Mouse (Mus musculus) MEL (cell line): ENCODE measurements around the gene Plaur. TPM values are rescaled to one million over a fixed set of nuclear protein-coding genes. Genes with fewer than 3 reads are reported as not detected.

Source experiments
- DNase-seq: peaks from one replicate; pipeline ENCODE4 v3.0.0; 2011; ENCODE audit warnings: low read depth, low spot score
- H3K27ac ChIP-seq: 2 replicates; pipeline ENCODE4 v1.5.1; 2012; ENCODE audit warnings: low read depth, mild to moderate bottlenecking, control low read depth, low read length, moderate library complexity; ENCODE audit not compliant: control insufficient read depth
- H3K27me3 ChIP-seq, 2 experiments: fragments of 150-350 bp in 1 of 2; sonication (generic) in 1 of 2; 2 replicates each; pipeline ENCODE4 v1.6.1; 2012; ENCODE audit warnings: low read length in 2 of 2, mild to moderate bottlenecking in 2 of 2, improper control_type of control experiment in 1 of 2, moderate library complexity in 1 of 2; ENCODE audit not compliant: insufficient read depth in 2 of 2, control insufficient read depth in 1 of 2
- H3K36me3 ChIP-seq, 2 experiments: 2 replicates each; pipeline ENCODE4 v1.6.1; 2012 to 2014; ENCODE audit warnings: low read length in 2 of 2, improper control_type of control experiment in 1 of 2, inconsistent platforms in 1 of 2, mild to moderate bottlenecking in 1 of 2; ENCODE audit not compliant: insufficient read depth in 2 of 2, control insufficient read depth in 1 of 2
- H3K4me1 ChIP-seq, 2 experiments: fragments of 150-350 bp in 1 of 2; sonication (generic) in 1 of 2; 2 replicates each; pipeline ENCODE4 v1.6.1; 2012; ENCODE audit warnings: low read length in 2 of 2, improper control_type of control experiment in 1 of 2, mild to moderate bottlenecking in 1 of 2; ENCODE audit not compliant: insufficient read depth in 2 of 2, control insufficient read depth in 1 of 2
- H3K4me3 ChIP-seq, 2 experiments: fragments of 150-350 bp in 1 of 2; sonication (generic) in 1 of 2; 2 replicates each; pipeline ENCODE4 v1.5.1; 2012; ENCODE audit warnings: low read depth in 2 of 2, low read length in 2 of 2, mild to moderate bottlenecking in 2 of 2, moderate library complexity in 2 of 2, control low read depth in 1 of 2, improper control_type of control experiment in 1 of 2; ENCODE audit not compliant: control insufficient read depth in 1 of 2, insufficient read depth in 1 of 2
- H3K79me2 ChIP-seq: 2 replicates; pipeline ENCODE4 v1.6.1; 2012; ENCODE audit warnings: mild to moderate bottlenecking, low read length, moderate library complexity; ENCODE audit not compliant: control insufficient read depth, poor library complexity, insufficient read depth
- H3K9ac ChIP-seq: 2 replicates; pipeline ENCODE4 v1.6.1; 2012; ENCODE audit warnings: low read depth, mild to moderate bottlenecking, control low read depth, low read length, moderate library complexity; ENCODE audit not compliant: control insufficient read depth, poor library complexity, severe bottlenecking
- H3K9me3 ChIP-seq: fragments of 150-350 bp; sonication (generic); replicated peaks from 2 replicates; pipeline ENCODE4 v1.6.1; 2012; ENCODE audit warnings: mild to moderate bottlenecking, low read length, improper control_type of control experiment, moderate library complexity; ENCODE audit not compliant: insufficient read depth
- CHD2 ChIP-seq: IDR thresholded peaks from 2 replicates; pipeline ENCODE4 v1.6.1; 2011; ENCODE audit warnings: low read length, improper control_type of control experiment
- CTCF ChIP-seq, 3 experiments: IDR thresholded peaks in 2 of 3; conservative IDR thresholded peaks in 1 of 3; 2 replicates each; pipeline ENCODE4 v1.5.1; 2011 to 2012; ENCODE audit warnings: low read length in 3 of 3, low read depth in 2 of 3, mild to moderate bottlenecking in 2 of 3, improper control_type of control experiment in 1 of 3, inconsistent platforms in 1 of 3, mixed read lengths in 1 of 3, moderate library complexity in 1 of 3; ENCODE audit not compliant: control insufficient read depth in 1 of 3, insufficient read depth in 1 of 3, poor library complexity in 1 of 3, severe bottlenecking in 1 of 3
- EP300 ChIP-seq, 2 experiments: IDR thresholded peaks; 2 replicates each; pipeline ENCODE4 v1.6.1; 2011; ENCODE audit warnings: improper control_type of control experiment in 2 of 2, low read length in 2 of 2, low read depth in 1 of 2, mild to moderate bottlenecking in 1 of 2
- GABPA ChIP-seq: IDR thresholded peaks from 2 replicates; pipeline ENCODE4 v1.6.1; 2012; ENCODE audit warnings: low read depth, mild to moderate bottlenecking, inconsistent platforms, low read length, improper control_type of control experiment, moderate library complexity
- KAT2A ChIP-seq: conservative IDR thresholded peaks from 2 replicates; pipeline ENCODE4 v1.6.1; 2012; ENCODE audit warnings: low read depth, low read length, improper control_type of control experiment, inconsistent platforms
- MAX ChIP-seq: IDR thresholded peaks from 2 replicates; pipeline ENCODE4 v1.6.1; 2011; ENCODE audit warnings: low read length, improper control_type of control experiment
- MAZ ChIP-seq: IDR thresholded peaks from 2 replicates; pipeline ENCODE4 v1.6.1; 2012; ENCODE audit warnings: low read depth, mild to moderate bottlenecking, inconsistent platforms, low read length, improper control_type of control experiment
- MEF2A ChIP-seq: IDR thresholded peaks from 2 replicates; pipeline ENCODE4 v1.6.1; 2014; ENCODE audit warnings: low read depth, mild to moderate bottlenecking, inconsistent platforms, low read length, improper control_type of control experiment; ENCODE audit not compliant: poor library complexity, insufficient replicate concordance, severe bottlenecking; ENCODE audit errors: extremely low read depth
- MXI1 ChIP-seq: IDR thresholded peaks from 2 replicates; pipeline ENCODE4 v1.6.1; 2011; ENCODE audit warnings: mild to moderate bottlenecking, low read depth, low read length, improper control_type of control experiment
- MYB ChIP-seq: IDR thresholded peaks from 2 replicates; pipeline ENCODE4 v1.6.1; 2011; ENCODE audit warnings: mild to moderate bottlenecking, low read depth, low read length, improper control_type of control experiment
- MYC ChIP-seq: IDR thresholded peaks from 2 replicates; pipeline ENCODE4 v1.6.1; 2011; ENCODE audit warnings: low read depth, mild to moderate bottlenecking, low read length, improper control_type of control experiment, moderate library complexity
- POLR2AphosphoS2 ChIP-seq: IDR thresholded peaks from 2 replicates; pipeline ENCODE4 v1.6.1; 2011; ENCODE audit warnings: low read length, improper control_type of control experiment
- POLR2AphosphoS5 ChIP-seq: IDR thresholded peaks from 2 replicates; pipeline ENCODE4 v1.6.1; 2012; ENCODE audit warnings: low read depth, borderline replicate concordance, mild to moderate bottlenecking, inconsistent platforms, low read length, moderate library complexity, mixed read lengths
- RAD21 ChIP-seq: IDR thresholded peaks from 2 replicates; pipeline ENCODE4 v1.6.1; 2011; ENCODE audit warnings: mild to moderate bottlenecking, low read depth, low read length, improper control_type of control experiment
- RCOR1 ChIP-seq: IDR thresholded peaks from 2 replicates; pipeline ENCODE4 v1.6.1; 2012; ENCODE audit warnings: low read depth, mild to moderate bottlenecking, inconsistent platforms, low read length, improper control_type of control experiment
- SIN3A ChIP-seq: IDR thresholded peaks from 2 replicates; pipeline ENCODE4 v1.6.1; 2012; ENCODE audit warnings: low read length, improper control_type of control experiment, inconsistent platforms
- SMC3 ChIP-seq: IDR thresholded peaks from 2 replicates; pipeline ENCODE4 v1.6.1; 2011; ENCODE audit warnings: low read depth, low read length, improper control_type of control experiment
- UBTF ChIP-seq: IDR thresholded peaks from 2 replicates; pipeline ENCODE4 v1.6.1; 2012; ENCODE audit warnings: low read depth, mild to moderate bottlenecking, inconsistent platforms, low read length, improper control_type of control experiment, moderate library complexity, borderline replicate concordance; ENCODE audit not compliant: insufficient read depth
- USF1 ChIP-seq: IDR thresholded peaks from 2 replicates; pipeline ENCODE4 v1.6.1; 2014; ENCODE audit warnings: low read depth, mild to moderate bottlenecking, inconsistent platforms, low read length, improper control_type of control experiment, moderate library complexity
- USF2 ChIP-seq, 2 experiments: IDR thresholded peaks; 2 replicates each; pipeline ENCODE4 v1.6.1; 2011 to 2012; ENCODE audit warnings: improper control_type of control experiment in 2 of 2, low read length in 2 of 2, borderline replicate concordance in 1 of 2, inconsistent platforms in 1 of 2, low read depth in 1 of 2, mild to moderate bottlenecking in 1 of 2; ENCODE audit not compliant: insufficient read depth in 1 of 2
- ZNF384 ChIP-seq: IDR thresholded peaks from 2 replicates; pipeline ENCODE4 v1.6.1; 2012; ENCODE audit warnings: low read depth, mild to moderate bottlenecking, inconsistent platforms, low read length, improper control_type of control experiment
- polyA plus RNA-seq, 2 experiments: library from polyadenylated mRNA; stranded (reverse) in 1 of 2; unstranded in 1 of 2; fragments of >175 nt in 1 of 2; fragments of >200 nt in 1 of 2; gene quantifications; 2 replicates each; pipeline versions ENCODE4 v1.2.1 to v1.2.4; 2012; ENCODE audit warnings: low replicate concordance in 2 of 2, low read depth in 1 of 2; ENCODE audit not compliant: insufficient read length in 2 of 2, insufficient read depth in 1 of 2, missing spikeins in 1 of 2
- total RNA-seq: library from RNA; depleted of rRNA; stranded (reverse); fragments of 300-350 nt; gene quantifications from 2 replicates; pipeline ENCODE4 v1.2.3, GENCODE M21; 2012

Gene Plaur
- total and polyA plus RNA-seq, 3 experiments, result 8.6 to 9.7 TPM; not detected in 1

DNA sequence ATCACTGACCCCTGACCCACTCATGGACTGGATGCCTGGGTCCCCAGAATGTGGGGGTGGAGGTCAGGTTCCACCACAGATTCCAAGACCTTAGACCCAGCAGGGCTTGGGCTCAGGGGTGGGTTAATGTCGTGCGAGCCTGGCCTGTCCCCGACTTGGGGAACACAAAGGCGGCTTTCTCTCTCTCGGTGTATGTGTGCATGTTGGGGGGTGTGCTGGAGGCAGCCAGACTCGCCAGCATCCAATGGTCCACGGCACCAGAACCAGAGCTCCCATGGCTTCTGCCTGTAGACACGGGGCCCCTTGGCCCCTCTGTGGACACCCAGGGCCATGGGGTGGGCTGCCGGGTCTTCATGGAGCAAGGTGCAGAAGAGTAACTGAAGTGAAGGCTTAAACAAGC is 23.2 kb downstream of the Plaur start:
- Histone ChIP-seq H3K9ac (no peak overlapping the region), H3K4me1 (no peaks in the 10 kb centered on the region; a peak in 2 of 4 replicates), H3K36me3 (no peaks in the 10 kb centered on the region), H3K27me3 (peaks cover 2 to 6% of the 10 kb centered on the region in 2 experiments; a peak in 3 of 4 replicates), H3K27ac (no peak overlapping the region), H3K9me3 (no peaks in the 10 kb centered on the region), H3K4me3 (no peak overlapping the region), H3K79me2 (no peaks in the 10 kb centered on the region)
- TF ChIP-seq MAX, result no peak
- TF ChIP-seq SIN3A, result no peak
- no peak for TF ChIP-seq GABPA
- TF ChIP-seq MXI1, result no peak
- no peak for TF ChIP-seq POLR2AphosphoS5
- no peak for TF ChIP-seq RAD21
- TF ChIP-seq MYB, result no peak
- TF ChIP-seq MAZ, result no peak
- DNase-seq, result no peak

DNA sequence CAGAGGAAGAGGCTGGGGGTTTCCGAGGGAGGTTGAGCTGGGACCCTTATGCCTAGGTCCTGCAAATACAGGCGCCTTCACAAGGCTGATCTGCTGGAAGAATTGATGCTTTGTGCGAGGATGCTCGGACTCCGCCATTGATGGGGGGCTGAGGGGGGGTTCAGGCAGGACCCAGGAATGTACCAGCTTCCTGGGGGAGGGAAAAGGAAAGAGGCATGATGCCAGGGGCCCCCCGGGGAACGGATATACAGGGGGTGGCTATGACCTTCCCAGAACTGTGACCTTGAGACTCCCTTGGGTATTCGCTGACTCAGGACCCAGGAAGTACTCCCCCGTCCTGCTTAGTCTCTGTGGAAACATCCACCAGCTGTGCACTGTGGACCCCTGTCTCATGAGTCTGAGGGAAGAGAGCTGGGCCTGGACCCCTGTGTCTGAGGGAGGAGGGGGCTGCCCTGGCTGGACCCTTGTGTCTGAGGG is 24.4 kb downstream of the Plaur start:
- Histone ChIP-seq H3K79me2 (no peaks in the 10 kb centered on the region), H3K9ac (no peak overlapping the region), H3K27me3 (peaks cover 2 to 7% of the 10 kb centered on the region in 2 experiments; a peak in 3 of 4 replicates), H3K4me1 (no peaks in the 10 kb centered on the region), H3K27ac (no peak overlapping the region), H3K9me3 (no peaks in the 10 kb centered on the region), H3K4me3 (no peak overlapping the region), H3K36me3 (no peaks in the 10 kb centered on the region)
- TF ChIP-seq MYC (no peak), RCOR1 (no peak), GABPA (no peak)
- no peak for DNase-seq

DNA sequence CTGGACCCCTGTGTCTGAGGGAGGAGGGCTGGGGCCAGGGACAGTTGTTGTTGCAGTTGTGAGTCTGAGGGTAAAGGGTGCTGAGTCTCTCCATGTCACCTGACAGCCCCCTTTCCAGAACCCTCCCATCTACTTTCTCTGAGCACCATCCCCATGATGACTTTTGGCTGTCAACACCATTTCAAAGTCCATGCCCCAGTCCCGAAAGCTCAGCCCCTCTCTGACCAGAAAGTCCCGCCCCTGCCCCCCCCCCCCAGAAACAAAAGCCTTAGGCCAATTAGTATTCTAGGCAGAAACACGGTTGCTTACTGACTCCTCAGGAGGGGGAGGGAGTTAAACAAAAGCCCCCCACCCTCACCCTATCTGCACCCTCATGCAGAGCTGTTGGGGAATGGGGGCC is 25.1 kb downstream of the Plaur start:
- H3K27me3 ChIP-seq, result peaks cover 2 to 7% of the 10 kb centered on the region in 2 experiments; a peak in 3 of 4 replicates
- no peak for DNase-seq
- no peak overlapping the region for H3K4me3 ChIP-seq
- TF ChIP-seq EP300 (IDR thresholded peaks at IDR 0.05; ENCODE audit: low read depth in 1 of 2, low read length in 2 of 2) (no peak), POLR2AphosphoS5 (no peak), MEF2A (no peak), UBTF (no peak), CHD2 (no peak), CTCF (IDR thresholded peaks at IDR 0.05 in 2 of 3, conservative IDR thresholded peaks at IDR 0.05 in 1 of 3; ENCODE audit: control insufficient read depth in 1 of 3, insufficient read depth in 1 of 3, low read depth in 2 of 3, low read length in 3 of 3, poor library complexity in 1 of 3, severe bottlenecking in 1 of 3) (no peak), POLR2AphosphoS2 (no peak), ZNF384 (no peak), MXI1 (no peak), SMC3 (no peak), USF2 (IDR thresholded peaks at IDR 0.05; ENCODE audit: borderline replicate concordance in 1 of 2, insufficient read depth in 1 of 2, low read depth in 1 of 2, low read length in 2 of 2) (no peak), GABPA (no peak), KAT2A (no peak), USF1 (no peak)
- TF ChIP-seq, all 39 proteins: peak for 0
- Histone ChIP-seq H3K4me1 (no peaks in the 10 kb centered on the region), H3K27ac (no peak overlapping the region), H3K9ac (no peak overlapping the region), H3K9me3 (no peaks in the 10 kb centered on the region), H3K36me3 (no peaks in the 10 kb centered on the region), H3K79me2 (no peaks in the 10 kb centered on the region)
